Mouse (Mus musculus): ENCODE measurements around the gene Snrnp35. TPM values are rescaled to one million over a fixed set of nuclear protein-coding genes. Genes with fewer than 3 reads are reported as not detected.

The Snrnp35 gene
- polyA plus RNA-seq, 1 experiment from 2014 or later, result 10.8 TPM

DNA sequence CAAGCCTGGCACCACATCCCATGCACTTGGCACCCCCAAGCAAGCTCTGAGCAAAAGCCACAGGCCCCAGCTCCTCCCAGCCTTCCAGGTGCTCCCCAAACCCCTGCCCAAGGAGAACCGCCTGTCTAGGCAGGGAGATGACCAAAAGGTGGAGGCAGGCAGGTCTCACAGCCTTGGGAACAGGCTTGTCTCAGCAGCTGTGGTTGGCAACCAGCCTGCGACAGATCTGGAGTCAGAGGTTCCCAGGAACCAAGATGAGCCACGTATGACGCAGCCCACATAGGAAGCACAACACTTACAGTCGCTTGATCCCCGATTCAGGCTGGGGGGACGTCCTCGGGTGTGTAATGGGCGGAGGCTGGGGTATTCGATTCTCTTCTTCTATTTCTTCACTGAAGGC lies 18.6 kb downstream of the Snrnp35 start:
- Histone ChIP-seq H3K9ac (no peak overlapping the region), H3K4me2 (no peak overlapping the region), H3K4me3 (replicated peaks) (no peak overlapping the region), H3K36me3 (replicated peaks) (no peaks in the 10 kb centered on the region), H3K27ac (replicated peaks) (no peak overlapping the region), H3K9me3 (replicated peaks) (no peaks in the 10 kb centered on the region), H3K27me3 (no peaks in the 10 kb centered on the region), H3K4me1 (replicated peaks) (peaks cover 30% of the 10 kb centered on the region)
- WGBS (ENCODE audit: insufficient replicate concordance), result 71% methylated on average over 10 of the region's 10 CpGs
- ATAC-seq (ENCODE audit: insufficient read depth), result no peak

DNA sequence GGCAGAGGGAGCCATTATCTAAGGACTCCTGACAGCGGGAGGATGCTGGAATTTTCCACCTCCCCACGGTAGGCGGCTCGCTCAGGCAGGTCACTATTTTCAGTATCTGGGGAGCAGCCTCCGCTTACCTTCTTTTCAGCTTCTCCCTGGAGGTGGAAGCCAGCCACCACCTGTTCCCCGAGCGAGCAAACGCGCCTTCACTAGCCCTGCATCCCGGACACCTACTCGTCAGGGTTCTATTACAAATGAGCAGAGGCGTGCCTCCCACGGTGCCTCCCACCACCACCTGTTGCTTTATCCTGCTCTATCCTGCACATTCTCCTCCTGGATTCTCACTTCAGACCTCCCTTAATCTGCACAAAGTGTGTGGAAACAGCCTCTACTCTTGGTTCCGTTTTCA lies 20.8 kb downstream of the Snrnp35 start:
- Histone ChIP-seq H3K27me3 (no peaks in the 10 kb centered on the region), H3K4me1 (replicated peaks) (peaks cover 9% of the 10 kb centered on the region), H3K4me3 (replicated peaks) (no peak overlapping the region), H3K4me2 (no peak overlapping the region), H3K27ac (replicated peaks) (no peak overlapping the region), H3K9me3 (replicated peaks) (no peaks in the 10 kb centered on the region), H3K36me3 (replicated peaks) (no peaks in the 10 kb centered on the region), H3K9ac (no peak overlapping the region)
- 69% methylated on average over 14 of the region's 14 CpGs for WGBS (ENCODE audit: insufficient replicate concordance)
- no peak for ATAC-seq (ENCODE audit: insufficient read depth)

DNA sequence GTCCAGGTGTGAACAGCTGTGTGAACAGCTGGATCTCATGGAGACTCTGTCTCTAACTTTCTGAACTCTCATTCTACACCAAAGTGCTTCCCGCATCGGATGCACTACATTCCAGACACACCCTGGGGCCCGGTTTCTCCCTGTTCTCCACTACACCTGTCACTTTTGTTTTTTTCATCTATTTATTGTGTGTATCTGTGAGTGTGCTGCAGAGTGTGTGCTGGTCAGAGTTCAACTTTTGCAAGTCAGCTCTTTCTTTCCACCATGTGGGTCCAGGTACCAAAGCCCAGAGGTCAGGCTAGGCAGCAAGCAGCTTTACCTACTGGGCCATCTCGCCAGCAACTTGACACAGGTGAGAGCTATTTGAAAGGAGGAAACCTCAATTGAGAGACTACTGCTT lies 22.3 kb downstream of the Snrnp35 start:
- Histone ChIP-seq H3K4me3 (replicated peaks) (no peak overlapping the region), H3K4me2 (no peak overlapping the region), H3K9ac (no peak overlapping the region), H3K27ac (replicated peaks) (no peak overlapping the region), H3K27me3 (no peaks in the 10 kb centered on the region), H3K36me3 (replicated peaks) (no peaks in the 10 kb centered on the region), H3K9me3 (replicated peaks) (no peaks in the 10 kb centered on the region), H3K4me1 (replicated peaks) (no peaks in the 10 kb centered on the region)
- ATAC-seq (ENCODE audit: insufficient read depth), result no peak
- 77% methylated on average over 4 of the region's 4 CpGs for whole genome bisulfite sequencing (ENCODE audit: insufficient replicate concordance)

DNA sequence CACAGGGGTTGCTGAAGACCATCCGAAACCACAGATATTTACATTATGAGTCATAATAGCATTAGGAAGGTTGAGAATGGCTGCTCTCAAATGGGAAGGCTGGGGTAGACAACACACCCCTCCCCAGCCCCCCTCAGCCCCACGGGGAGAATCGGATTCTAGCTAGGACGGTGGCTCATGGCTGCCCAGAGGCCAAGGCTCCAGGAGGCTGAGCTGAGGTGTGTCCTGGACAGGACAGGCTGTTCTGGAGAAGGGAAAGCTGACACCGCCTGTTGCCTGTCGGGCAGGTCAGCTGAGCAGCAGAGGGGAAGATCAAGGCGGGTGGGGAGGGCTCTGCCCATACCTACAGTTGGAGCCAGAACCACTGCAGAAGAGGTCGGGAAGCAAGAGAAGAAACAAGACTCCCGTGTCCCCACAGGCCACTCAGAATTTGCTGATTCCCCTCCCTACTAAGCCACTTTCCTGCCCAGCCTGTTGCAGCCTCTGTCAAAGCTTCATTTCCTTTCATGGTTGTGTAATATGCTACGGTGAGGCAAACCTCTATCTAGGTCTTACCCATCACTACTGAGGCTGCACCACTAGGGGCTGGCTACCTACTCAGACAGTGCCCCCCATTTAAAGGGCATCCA lies 23.9 kb downstream of the Snrnp35 start:
- no peak for ATAC-seq (ENCODE audit: insufficient read depth)
- Histone ChIP-seq H3K4me1 (replicated peaks) (no peaks in the 10 kb centered on the region), H3K27me3 (no peaks in the 10 kb centered on the region), H3K4me3 (replicated peaks) (no peak overlapping the region), H3K9me3 (replicated peaks) (no peaks in the 10 kb centered on the region), H3K36me3 (replicated peaks) (no peaks in the 10 kb centered on the region), H3K4me2 (no peak overlapping the region), H3K9ac (no peak overlapping the region), H3K27ac (replicated peaks) (no peak overlapping the region)
- WGBS (ENCODE audit: insufficient replicate concordance), result 35% methylated on average over 10 of the region's 10 CpGs

DNA sequence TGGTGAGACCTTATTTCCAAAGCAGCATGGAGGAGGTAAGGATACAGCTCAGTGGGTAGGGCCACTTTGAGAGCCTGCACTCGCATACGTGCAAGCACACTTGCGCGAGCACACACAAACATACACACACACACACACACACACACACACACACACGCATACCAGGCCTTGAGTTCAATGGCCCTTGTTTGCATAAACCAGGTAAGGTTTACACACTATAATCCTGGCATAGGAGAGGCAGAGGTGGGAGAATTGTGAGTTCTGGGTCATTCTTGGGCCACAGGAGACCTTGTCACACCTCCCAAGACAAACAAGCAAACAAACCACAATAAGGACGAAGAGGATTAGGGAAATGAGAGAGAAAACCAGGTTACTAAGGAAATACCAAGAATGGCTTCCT lies 26.3 kb downstream of the Snrnp35 start:
- Histone ChIP-seq H3K4me1 (replicated peaks) (no peaks in the 10 kb centered on the region), H3K9me3 (replicated peaks) (no peaks in the 10 kb centered on the region), H3K9ac (no peak overlapping the region), H3K4me3 (replicated peaks) (no peak overlapping the region), H3K36me3 (replicated peaks) (no peaks in the 10 kb centered on the region), H3K27me3 (no peaks in the 10 kb centered on the region), H3K27ac (replicated peaks) (no peak overlapping the region), H3K4me2 (no peak overlapping the region)
- WGBS (ENCODE audit: insufficient replicate concordance), result 76% methylated on average over 6 of the region's 6 CpGs
- ATAC-seq (ENCODE audit: insufficient read depth), result no peak

DNA sequence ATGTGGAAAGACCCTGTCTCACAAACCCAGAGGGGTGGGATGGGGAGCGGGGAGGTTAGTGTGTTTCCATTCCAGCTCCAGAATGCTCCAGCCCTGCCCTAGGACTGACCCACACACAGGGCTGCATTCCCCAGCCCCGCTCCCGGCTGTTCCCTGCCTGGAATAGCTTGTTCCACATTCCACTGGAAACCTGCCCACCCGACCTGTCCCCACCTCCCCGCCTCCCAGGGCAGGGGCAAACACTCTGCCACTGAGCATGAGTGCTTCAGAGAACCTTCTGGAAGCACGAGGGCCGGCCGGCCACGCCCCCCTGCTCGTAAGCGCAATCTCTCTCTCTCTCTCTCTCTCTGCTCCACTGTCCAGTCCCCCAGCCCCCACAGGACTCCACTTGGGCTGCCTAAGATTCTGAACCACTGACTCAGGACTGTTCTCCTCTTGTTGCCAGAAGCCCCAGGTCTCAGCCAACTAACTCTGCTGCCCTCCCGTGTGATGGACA lies 26.9 kb downstream of the Snrnp35 start:
- ATAC-seq (ENCODE audit: insufficient read depth), result no peak
- H3K4me3 ChIP-seq (replicated peaks), result no peak overlapping the region
- no peak overlapping the region for H3K9ac ChIP-seq
- no peak overlapping the region for H3K27ac ChIP-seq (replicated peaks)
- H3K9me3 ChIP-seq (replicated peaks), result no peaks in the 10 kb centered on the region
- no peaks in the 10 kb centered on the region for H3K36me3 ChIP-seq (replicated peaks)
- WGBS (ENCODE audit: insufficient replicate concordance), result 69% methylated on average over 12 of the region's 12 CpGs
- no peaks in the 10 kb centered on the region for H3K27me3 ChIP-seq
- H3K4me2 ChIP-seq, result no peak overlapping the region
- H3K4me1 ChIP-seq (replicated peaks), result no peaks in the 10 kb centered on the region

DNA sequence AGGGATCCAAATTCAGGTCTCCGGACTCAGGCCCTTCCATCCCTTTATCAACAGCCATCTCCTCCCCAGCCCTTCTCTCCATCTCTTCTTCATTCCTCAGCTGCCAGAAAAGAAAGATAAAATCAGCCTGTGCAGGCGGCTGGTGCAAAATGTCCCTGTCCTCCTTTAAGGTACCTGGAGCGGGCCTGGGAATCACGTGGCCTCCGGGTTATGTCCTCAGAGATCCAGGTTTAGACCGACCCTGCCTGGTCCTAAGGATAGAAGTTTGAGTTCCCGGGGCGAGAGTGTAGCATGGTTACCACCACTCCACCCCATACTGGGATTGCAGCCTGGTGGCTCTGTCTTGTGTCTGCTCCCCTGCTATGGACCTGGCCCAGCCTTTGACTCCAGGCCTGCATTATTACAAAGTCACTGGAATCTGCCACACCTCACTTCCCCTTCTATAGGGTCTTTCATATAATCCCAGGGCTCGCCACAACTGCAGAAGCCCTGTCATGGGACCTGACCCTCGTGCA lies 27.7 kb downstream of the Snrnp35 start:
- 67% methylated on average over 10 of the region's 10 CpGs for WGBS (ENCODE audit: insufficient replicate concordance)
- Histone ChIP-seq H3K4me3 (replicated peaks) (no peak overlapping the region), H3K9me3 (replicated peaks) (no peaks in the 10 kb centered on the region), H3K27me3 (no peaks in the 10 kb centered on the region), H3K36me3 (replicated peaks) (no peaks in the 10 kb centered on the region), H3K4me1 (replicated peaks) (no peaks in the 10 kb centered on the region), H3K27ac (replicated peaks) (no peak overlapping the region), H3K9ac (no peak overlapping the region), H3K4me2 (no peak overlapping the region)
- no peak for ATAC-seq (ENCODE audit: insufficient read depth)

DNA sequence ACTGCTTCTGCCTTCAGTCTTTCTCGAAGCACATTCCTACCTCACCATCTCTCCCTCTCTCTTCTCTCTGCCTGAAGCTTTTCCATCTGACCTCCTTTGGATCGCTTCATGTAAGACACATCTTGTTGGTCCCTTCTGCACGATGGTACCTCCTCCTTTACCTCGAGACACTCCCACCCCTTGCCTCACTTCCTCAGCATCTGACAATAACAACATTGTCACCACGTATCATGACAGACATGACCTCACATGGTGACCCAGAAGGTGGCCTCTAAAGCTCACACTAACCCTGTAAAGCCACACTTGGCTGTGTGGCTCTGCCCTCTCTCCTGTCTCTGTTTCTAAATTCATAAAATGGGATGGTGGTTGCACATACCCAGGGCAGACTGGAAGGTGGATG lies 32.9 kb downstream of the Snrnp35 start:
- no peak for ATAC-seq (ENCODE audit: insufficient read depth)
- WGBS (ENCODE audit: insufficient replicate concordance), result 65% methylated on average over 5 of the region's 5 CpGs

DNA sequence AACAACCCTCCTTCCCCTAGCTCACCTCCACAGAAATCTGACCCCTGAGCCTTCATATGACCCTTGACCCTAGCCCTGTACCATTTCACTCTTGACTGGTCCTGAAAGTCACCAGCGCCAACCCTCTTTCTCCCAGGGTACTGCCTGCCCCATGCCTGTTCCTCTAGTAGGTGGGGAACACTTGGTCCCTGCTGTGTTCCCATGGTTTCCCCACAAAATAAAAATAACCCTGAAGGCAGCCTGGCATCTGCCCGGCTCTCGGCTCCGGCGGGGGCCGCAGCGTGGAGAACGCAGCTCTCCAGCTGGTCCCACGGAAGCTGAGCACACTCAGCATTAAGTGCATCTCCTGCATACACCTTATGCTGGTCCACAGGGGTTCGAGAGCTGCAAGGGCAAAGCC lies 35.7 kb downstream of the Snrnp35 start:
- H3K4me3 ChIP-seq (replicated peaks), result no peak overlapping the region
- WGBS (ENCODE audit: insufficient replicate concordance), result 80% methylated on average over 10 of the region's 10 CpGs
- no peaks in the 10 kb centered on the region for H3K36me3 ChIP-seq (replicated peaks)
- no peak overlapping the region for H3K4me2 ChIP-seq
- no peak overlapping the region for H3K27ac ChIP-seq (replicated peaks)
- no peaks in the 10 kb centered on the region for H3K27me3 ChIP-seq
- no peaks in the 10 kb centered on the region for H3K9me3 ChIP-seq (replicated peaks)
- no peak overlapping the region for H3K9ac ChIP-seq
- H3K4me1 ChIP-seq (replicated peaks), result no peaks in the 10 kb centered on the region
- ATAC-seq (ENCODE audit: insufficient read depth), result no peak

More for the DNA sequence above, 32.9 kb downstream of the Snrnp35 start:
- H3K4me3 ChIP-seq (replicated peaks), result no peak overlapping the region
- no peaks in the 10 kb centered on the region for H3K27me3 ChIP-seq
- H3K4me2 ChIP-seq, result no peak overlapping the region
- no peak overlapping the region for H3K9ac ChIP-seq
- H3K4me1 ChIP-seq (replicated peaks), result no peaks in the 10 kb centered on the region
- no peak overlapping the region for H3K27ac ChIP-seq (replicated peaks)
- H3K9me3 ChIP-seq (replicated peaks), result no peaks in the 10 kb centered on the region
- no peaks in the 10 kb centered on the region for H3K36me3 ChIP-seq (replicated peaks)

DNA sequence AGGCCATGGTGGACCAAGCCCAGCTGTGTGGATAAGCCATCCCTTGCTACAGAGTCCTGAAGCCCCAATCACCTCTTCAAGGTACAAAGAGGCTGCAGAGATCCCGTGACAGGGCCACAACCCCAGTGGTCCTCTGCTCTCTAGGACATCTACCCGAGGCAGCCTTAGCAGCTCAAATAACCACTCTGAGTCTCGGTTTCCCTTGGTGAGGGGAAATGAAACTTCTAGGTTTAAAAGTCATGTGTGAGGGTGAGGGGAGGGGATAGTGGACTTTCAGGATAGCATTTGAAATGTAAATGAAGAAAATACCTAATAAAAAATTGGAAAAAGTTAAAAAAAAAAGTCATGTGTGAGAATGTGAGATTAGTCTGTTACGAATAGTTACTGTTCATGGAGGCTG lies 38.7 kb downstream of the Snrnp35 start:
- Histone ChIP-seq H3K4me3 (replicated peaks) (no peak overlapping the region), H3K27me3 (no peaks in the 10 kb centered on the region), H3K36me3 (replicated peaks) (no peaks in the 10 kb centered on the region), H3K9me3 (replicated peaks) (no peaks in the 10 kb centered on the region), H3K4me1 (replicated peaks) (no peaks in the 10 kb centered on the region), H3K4me2 (no peak overlapping the region), H3K27ac (replicated peaks) (no peak overlapping the region), H3K9ac (no peak overlapping the region)
- 58% methylated on average over 4 of the region's 4 CpGs for WGBS (ENCODE audit: insufficient replicate concordance)
- no peak for ATAC-seq (ENCODE audit: insufficient read depth)

DNA sequence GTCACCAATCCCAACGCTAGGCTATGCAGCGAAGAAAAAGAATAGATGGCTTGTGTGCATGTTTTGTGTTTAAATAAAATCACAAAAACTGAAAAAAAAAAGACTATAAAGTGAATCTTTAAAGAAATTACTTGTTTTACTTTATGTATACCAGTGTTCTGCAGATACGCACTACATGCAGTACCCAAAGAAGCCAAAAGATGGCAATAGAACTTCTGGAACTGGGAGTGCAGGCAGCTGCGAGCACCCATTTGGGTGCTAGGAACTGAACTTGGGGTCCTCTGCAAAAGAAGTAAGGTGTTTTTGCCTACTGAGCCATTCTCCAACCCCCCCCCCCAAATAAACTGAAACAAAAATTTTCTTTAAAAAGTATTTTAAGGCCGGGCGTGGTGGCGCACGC lies 40.1 kb downstream of the Snrnp35 start:
- no peak for ATAC-seq (ENCODE audit: insufficient read depth)
- 88% methylated on average over 8 of the region's 8 CpGs for WGBS (ENCODE audit: insufficient replicate concordance)

DNA sequence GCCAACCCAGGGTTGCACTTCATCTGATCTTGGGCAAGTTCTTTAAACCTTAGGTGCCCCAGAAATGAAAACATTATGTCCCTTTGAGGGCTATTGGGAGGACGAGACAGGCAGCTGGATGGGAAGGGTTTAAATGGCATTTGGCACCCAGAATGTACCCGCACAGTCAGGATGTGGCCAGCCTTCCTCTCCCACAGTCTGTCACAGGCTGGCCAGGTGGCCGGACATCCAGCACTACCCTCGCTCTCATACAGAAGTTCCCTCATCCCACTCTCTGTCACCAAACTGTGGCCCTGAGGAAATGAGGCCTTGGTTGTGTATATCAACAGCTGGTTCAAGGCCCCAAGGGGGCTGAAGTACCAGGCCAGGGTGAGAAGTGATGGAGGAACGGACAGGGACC lies 42.0 kb downstream of the Snrnp35 start:
- peaks cover 2% of the 10 kb centered on the region; the same call in 1 of the 2 replicates for H3K4me1 ChIP-seq (replicated peaks)
- H3K4me3 ChIP-seq (replicated peaks), result no peak overlapping the region
- H3K9me3 ChIP-seq (replicated peaks), result no peaks in the 10 kb centered on the region
- no peaks in the 10 kb centered on the region for H3K36me3 ChIP-seq (replicated peaks)
- ATAC-seq (ENCODE audit: insufficient read depth), result no peak
- H3K27me3 ChIP-seq, result peaks cover 20% of the 10 kb centered on the region
- no peak overlapping the region for H3K4me2 ChIP-seq
- H3K9ac ChIP-seq, result no peak overlapping the region
- H3K27ac ChIP-seq (replicated peaks), result no peak overlapping the region
- WGBS (ENCODE audit: insufficient replicate concordance), result 59% methylated on average over 5 of the region's 5 CpGs

More for the DNA sequence above, 40.1 kb downstream of the Snrnp35 start:
- no peaks in the 10 kb centered on the region for H3K36me3 ChIP-seq (replicated peaks)
- no peak overlapping the region for H3K4me2 ChIP-seq
- H3K27me3 ChIP-seq, result peaks cover under 1% of the 10 kb centered on the region; the same call in 1 of the 2 replicates
- H3K4me1 ChIP-seq (replicated peaks), result 0 out of 2 replicates have a peak, but pooled peaks cover 2% of the 10 kb centered on the region
- no peak overlapping the region for H3K4me3 ChIP-seq (replicated peaks)
- H3K9ac ChIP-seq, result no peak overlapping the region
- H3K9me3 ChIP-seq (replicated peaks), result no peaks in the 10 kb centered on the region
- no peak overlapping the region for H3K27ac ChIP-seq (replicated peaks)
